Mouse (Mus musculus) c-Kit-negative CD71-positive TER-119-positive erythroid progenitor cells, embryonic 14.5 days (primary cell): ENCODE data around the gene Palb2.
"Not testable (repeated sequence)": the region's sequence is repeated elsewhere in the genome, so short reads cannot be mapped to it uniquely, and the experiment has no call there.

Source experiments
- DNase-seq: peaks from one replicate; pipeline ENCODE4 v3.0.0-alpha.2; 2013; ENCODE audit warnings: low read depth, low spot score

Palb2 gene

DNA sequence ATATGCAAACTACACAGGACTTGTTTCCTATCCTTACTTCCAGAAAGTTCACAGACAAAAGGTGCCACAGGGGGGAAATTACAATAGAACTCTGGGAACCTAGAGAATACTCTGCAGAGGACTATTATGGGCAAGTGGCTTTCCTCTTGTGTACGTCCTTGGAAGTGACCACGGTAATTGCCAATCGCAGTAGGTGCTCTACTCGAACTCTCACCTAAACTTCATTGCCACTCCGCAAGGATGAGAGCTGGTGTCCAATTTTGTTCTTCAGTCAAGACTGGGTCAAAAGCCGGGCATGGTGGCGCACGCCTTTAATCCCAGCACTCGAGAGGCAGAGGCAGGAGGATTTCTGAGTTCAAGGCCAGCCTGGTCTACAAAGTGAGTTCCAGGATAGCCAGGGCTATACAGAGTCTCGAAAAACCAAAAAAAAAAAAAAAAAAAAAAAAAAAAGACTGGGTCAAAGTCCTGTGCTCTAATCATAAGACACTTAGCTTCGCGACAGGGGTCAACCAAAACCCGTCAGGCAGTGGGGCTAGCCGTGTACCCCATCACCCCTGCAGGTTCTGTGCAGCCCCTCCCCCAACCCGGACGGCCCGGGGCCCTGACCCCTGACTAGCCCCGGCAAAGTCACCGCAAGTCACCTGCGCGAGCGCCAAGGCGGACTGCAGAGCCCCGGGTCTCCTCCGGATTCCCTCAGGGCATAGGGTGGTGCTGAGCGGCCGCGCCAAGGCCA lies 31.6 kb downstream of the Palb2 start:
- not testable (repeated sequence) for DNase-seq

DNA sequence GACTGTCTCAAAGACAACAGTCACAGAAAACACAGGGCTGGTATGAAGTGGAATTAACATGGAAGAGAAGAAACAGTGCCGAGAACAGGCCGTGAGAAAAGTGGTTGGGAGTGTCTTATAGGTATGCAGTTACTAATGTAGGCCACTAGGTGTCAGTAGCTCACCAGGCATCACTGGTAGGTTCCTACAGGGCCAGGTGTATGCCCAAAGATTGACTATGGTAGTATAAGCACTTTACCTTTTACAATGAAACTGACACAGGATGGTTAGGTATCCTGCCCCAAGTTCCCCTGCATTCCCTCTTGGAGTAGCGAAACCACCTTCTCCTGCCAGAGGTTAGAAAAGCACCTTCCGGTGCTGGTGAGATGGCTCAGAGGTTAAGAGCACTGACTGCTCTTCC lies 33.6 kb downstream of the Palb2 start:
- DNase-seq = peak; percentile 64

DNA sequence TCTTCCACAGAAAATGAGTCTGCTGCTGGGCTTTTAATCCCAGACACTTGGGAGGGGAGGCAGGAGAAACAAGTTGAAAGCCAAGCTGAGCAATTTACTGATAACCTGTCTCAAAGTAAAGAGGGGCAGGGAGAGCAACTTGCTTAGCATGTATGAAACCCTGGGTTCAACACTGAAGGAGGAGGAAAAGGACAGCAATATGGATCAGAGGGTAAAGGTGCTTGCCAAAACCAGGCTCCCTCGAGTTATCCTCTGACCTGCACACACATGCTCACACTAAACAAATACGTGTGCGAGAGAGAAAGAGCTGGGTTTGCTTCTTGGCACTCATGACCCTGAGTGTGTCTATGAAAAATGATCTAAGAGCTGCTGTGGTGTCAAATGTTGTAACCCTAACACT lies 34.8 kb downstream of the Palb2 start:
- DNase-seq = no peak

DNA sequence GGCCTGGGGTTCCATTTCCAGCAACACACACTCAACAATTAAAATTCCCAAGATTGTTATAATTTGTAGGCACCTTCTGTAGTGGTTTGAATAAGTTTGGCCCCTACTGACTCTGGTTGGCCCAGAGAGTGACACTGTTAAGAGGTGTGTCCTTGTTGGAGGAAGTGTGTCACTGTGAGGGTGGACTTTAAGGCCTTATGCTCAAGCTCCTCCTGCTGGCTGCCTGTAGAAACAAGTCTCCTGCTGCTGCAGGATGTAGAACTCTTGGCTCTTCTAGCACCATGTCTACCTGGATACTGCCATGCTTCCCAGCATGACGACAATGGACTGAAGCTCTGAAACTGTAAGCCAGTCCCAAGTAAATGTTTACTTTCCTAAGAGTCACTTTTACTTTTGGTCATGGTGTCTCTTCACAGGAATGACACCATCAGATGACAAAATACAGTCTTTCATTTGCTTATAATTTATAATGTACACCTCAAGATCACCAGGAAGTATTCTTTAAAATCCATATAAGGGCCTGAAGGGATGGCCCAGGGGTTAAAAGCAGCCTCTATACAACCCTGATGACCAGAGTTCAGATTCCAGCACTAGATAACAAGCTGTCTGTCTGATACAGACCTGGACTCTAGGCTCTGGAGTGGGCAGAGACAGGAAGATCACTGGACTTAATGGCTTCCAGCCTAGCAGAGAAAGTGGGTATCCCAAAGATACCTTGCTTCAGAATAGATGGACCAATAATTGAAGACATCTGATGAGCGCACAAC lies 38.0 kb downstream of the Palb2 start:
- no peak for DNase-seq

DNA sequence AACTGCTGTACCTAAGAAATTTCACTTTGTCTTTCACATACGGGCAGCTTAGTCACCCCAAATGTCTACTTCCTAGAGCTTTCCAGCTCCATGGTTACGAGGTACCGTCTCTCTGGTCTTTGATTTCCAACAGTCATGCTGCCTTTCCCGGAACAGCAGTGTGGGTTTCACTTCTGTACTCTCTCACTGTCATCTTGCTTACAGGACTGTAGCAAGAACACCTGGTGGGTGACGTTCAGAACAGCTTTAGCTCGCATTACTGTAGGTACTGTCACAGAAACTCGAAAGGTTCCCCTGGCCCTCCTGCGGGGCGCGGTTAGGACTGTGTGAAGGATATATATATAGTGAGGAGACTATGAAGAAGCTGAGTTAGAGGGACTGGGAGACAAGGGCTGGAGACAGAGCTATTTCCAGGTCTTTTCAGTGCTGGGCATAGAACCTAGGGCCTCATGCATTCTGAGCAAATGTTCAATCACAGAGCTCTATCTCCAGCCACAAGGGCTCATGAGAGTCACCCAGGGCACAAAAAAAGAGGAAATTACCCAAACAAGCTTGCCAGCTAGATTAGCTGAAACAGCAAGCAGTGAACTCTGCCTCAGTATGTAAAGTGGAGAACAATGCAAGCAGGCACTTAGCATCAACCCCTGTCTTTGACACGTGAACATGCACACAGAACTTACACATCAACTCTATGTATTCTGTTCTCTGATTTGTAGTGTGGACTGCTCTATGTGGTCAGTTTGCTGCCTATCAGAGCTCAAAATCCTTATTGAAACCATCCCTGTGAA lies 45.4 kb downstream of the Palb2 start:
- no peak for DNase-seq

DNA sequence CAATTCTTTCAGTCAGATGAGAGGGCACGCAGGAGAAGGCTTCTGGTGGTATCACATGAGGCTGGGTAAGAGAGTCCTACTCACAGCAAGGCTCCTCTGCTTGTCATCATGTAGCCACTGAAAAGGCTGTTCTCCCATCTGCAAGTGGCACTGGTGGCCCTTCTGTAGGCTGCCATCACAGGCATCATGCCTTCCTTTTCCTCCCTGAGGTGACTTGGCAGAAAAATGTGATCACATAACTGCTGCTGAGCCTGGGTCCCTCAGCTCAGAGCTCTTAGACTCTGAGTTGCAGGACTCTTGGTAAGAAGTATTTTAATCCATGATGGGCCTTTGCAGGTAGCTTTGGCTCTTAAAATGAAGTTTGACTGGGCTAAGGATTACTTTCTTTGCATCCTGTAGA lies 51.7 kb downstream of the Palb2 start:
- DNase-seq = no peak

DNA sequence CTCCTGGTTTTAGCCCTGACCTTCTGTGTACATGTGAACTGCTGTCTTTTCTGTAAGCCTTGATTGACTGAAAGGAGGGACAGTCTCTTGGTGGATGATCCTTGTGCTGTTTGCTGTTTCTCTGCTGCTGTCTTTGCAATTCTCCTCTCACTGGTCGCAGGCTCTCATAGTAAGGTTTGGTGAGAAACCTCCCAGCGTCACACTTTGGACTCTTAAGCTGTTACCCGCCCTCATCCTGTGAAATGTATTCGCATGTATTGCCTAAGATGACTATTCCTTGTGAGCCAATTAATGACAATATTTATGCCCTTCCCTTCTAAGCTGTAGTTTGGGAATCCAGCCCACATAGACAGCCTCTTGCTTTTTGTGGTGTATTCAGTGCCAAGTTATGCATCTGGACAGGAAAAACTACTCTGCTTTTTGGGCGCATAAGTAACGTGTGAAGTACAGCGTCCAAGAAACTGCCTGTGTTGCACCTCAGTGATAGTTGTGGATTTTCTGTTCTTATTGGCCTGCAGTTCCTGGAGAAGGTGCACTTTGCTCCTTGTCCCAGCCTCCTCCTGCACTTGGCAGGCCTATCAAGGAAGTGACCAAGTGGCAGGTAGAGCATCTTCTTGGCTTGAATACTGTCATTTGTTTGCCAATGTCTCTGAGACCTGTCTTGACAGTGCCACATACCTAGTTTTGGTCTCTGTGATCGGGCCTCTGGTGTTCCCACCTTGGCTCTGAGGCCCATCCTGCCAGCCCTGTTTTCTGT lies 52.8 kb downstream of the Palb2 start:
- no peak for DNase-seq

DNA sequence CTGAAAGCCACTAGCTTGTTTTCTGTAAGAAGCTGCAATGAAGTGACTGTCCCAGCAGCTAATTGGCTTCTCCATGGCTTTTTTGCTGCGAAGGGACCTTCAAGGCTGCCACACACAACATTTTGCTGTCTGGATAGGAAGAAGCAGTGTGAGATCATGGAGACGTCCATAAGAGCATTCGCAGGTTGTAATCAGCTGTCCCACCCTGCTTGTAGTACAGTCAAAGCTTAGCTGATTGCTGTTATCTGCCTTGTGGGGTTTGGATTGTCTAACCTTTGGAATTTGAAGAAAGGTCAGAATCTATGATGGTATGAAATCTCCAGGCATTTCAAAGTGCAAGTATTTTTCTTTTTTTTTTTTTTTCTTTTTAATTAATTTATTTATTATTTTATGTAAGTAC lies 58.4 kb downstream of the Palb2 start:
- no peak for DNase-seq

DNA sequence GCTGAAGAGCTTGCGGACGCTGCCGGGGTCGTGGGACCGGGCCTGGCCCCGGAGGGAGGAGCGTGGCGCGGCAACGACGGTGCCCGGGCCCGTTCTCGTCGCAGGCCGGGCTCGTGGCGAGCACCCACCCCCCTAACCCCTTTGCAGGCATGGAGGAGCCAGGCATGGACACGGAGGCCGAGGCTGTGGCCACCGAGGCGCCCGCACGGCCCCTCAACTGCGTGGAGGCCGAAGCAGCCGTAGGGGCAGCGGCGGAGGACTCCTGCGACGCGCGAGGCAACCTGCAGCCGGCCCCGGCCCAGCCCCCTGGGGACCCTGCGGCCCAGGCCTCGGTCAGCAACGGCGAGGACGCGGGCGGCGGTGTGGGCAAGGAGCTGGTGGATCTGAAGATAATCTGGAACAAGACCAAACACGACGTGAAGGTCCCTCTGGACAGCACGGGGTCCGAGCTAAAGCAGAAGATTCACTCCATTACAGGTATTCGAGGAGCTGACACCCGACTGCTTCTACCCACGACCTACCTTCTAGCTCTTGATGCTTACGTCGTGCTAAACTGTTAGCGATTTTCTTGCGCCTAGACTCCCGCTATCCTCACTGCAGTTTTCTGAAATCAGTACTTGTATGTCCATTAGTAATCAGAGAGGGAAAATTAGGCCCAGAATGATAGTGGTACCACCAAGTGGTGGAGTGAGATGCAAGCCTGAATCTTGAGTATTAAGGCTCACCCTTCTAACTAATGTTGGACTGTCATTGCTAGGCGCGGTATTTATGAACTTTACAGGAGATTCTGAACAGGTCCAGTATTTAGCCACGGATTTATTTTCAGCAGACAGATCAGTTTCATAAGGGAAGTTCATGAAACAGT lies 65.0 kb downstream of the Palb2 start:
- no peak for DNase-seq

DNA sequence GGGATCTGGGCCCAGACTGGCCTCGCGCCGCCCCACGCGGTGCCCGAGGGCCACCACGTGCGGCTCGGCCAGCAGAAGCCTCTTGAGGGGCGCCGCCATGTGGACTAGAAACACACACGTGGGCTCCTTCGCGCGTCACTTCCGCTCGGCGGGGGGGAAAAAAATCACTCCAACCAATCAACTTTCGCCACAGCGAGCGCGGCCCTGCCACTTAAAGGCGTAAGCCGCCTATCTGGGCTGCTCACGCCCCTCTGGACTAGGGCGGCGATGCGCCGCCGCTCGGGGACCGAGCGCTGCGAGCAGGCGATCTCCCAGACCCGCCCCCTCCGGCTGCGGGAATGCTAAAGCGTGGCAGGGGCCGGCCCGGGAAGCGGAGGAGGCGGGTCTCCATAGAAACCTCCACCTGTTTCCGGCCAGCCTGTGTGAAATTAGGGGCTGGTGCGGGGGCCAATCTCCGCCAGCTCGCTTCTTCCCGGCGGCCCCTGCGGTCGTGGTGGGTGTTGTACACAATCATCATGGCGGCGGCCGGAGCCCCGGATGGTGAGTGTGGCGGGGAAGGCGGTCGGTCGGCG lies 65.8 kb downstream of the Palb2 start, which contains the start of the genes Ubfd1 and Ears2:
Gene Ubfd1 (plus strand): TSS at position 231 of the 572 bp plus-strand sequence.
Gene Ears2 (minus strand): TSS at position 319 of the 572 bp plus-strand sequence.
- peak; percentile 80 for DNase-seq

DNA sequence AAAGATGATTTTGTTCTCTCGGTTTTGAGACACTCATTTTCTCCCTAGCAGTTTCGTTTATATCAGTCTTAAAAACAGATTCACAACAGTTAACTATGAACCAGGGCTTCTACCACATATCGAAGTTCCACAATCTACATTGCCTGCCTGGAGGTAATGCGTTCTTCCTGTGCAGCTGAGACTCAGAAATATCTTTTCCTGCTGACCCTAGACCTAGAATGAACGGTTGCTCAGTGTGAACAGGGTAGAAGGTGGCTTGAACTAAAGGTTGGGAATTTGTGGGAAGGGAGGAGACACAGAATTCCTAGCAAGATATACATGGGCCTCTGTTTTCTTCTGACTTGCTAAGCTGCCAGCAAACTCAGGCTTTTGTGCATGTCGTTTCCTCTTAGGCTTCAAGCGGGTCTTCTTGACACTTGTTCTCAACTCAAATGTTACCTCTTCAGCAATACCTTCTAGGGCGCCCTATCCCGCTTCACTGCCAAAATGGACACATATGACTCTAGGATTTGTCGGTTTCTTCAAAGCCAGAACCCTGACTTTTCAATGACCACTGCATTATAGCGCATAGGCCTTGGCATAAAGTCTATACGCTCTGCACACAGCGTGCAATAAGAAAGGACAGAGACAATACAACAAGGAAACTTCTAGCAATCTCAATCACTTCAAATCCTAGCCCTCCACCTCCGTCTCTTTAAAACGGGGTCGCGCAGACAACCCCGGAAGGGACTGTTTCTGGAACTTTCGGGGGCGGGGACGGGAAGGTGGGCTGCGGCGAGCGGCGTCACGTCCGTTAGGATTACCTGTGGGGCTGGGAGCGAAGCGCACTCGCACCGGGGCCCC lies 66.5 kb downstream of the Palb2 start:
- DNase-seq = no peak

DNA sequence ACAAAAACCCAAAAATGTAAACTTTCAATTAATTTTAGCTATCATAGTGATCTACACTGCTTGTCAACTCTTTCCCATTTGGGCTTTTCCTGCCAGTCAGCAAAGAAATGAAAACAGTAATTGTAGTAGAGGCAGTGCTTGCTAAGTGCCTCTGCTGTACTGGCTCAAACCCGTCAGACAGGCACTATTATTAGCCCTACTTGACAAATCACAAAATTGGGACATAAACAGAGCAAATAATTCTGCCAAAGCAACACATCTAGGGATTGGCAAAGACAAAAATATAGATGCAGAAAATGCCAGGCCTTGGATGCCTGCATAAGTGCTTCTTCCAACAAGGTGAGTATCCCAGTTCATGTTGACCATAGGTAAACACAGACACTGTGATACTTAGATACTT lies 67.1 kb downstream of the Palb2 start:
- DNase-seq = no peak
